Mouse (Mus musculus) lung, postnatal 0 days (tissue): ENCODE data around the gene Arl14.

Experiments used
- CTCF ChIP-seq: IDR thresholded peaks from 2 replicates; pipeline ENCODE4 v1.5.1; 2016; ENCODE audit warnings: antibody characterized with exemption, mild to moderate bottlenecking
- EP300 ChIP-seq: IDR thresholded peaks from 2 replicates; pipeline ENCODE4 v1.6.1; 2016; ENCODE audit warnings: antibody characterized with exemption, mild to moderate bottlenecking, control low read depth

- TF ChIP-seq CTCF (no peak), EP300 (peak; percentile 52)
These were observed 22.0 kb upstream of the Arl14 start for GRCm38 (mm10) chr3:69200251-69200650.
